Mouse (Mus musculus): ENCODE data around the gene H2-T22. TPM values are rescaled to one million over a fixed set of nuclear protein-coding genes. Genes with fewer than 3 reads are reported as not detected.
"Not testable (repeated sequence)": the region's sequence is repeated elsewhere in the genome, so short reads cannot be mapped to it uniquely, and the experiment has no call there.

The H2-T22 gene
- polyA plus RNA-seq (2012; rRNA removed): 66.8 and 76.7 TPM in 2 replicates

GRCm38 (mm10) chr17:36042610-36043169 lies at the start of gene H2-T22, which contains the start of gene Gm6034:
TSS of gene H2-T22 (minus strand) at chr17:36042747.
TSS of gene Gm6034 (plus strand) at chr17:36042961.
- not testable (repeated sequence) for DNase-seq (ENCODE audit: low spot score)

- not testable (repeated sequence) for DNase-seq (ENCODE audit: low spot score)
Observed at GRCm38 (mm10) chr17:36091933-36092332, 49.4 kb upstream of the H2-T22 start.

GRCm38 (mm10) chr17:36085976-36086375 lies 43.4 kb upstream of the H2-T22 start:
- not testable (repeated sequence) for DNase-seq (ENCODE audit: low spot score)

DNA sequence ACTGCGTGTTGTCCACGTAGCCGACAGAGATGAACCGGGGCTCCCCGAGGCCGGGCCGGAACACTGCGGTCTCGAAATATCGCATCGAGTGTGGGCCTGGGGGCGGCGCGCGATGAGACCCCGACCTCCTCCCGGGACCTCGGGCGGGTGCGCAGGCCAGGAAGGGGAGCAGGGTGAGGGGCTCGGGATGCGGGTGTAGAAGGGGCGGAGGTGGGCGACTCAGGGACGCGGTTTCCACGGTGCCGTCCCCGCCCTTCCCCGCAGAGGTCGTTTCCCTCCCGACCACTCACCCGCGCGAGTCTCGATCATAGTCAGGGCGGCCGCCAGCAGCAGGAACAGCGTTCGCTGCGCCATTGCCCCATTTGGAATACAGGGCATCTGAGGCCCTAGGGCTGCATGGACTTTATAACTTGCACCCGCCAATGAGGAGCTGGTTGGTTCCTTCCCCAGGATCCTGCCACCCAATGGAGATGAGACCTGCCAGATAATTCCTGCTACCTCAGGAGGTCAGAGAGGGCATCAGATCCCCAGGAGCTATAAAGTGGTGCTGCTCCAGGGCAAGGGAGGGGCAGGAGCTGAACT lies 41.4 kb upstream of the H2-T22 start:
- DNase-seq (ENCODE audit: low spot score): no peak

DNA sequence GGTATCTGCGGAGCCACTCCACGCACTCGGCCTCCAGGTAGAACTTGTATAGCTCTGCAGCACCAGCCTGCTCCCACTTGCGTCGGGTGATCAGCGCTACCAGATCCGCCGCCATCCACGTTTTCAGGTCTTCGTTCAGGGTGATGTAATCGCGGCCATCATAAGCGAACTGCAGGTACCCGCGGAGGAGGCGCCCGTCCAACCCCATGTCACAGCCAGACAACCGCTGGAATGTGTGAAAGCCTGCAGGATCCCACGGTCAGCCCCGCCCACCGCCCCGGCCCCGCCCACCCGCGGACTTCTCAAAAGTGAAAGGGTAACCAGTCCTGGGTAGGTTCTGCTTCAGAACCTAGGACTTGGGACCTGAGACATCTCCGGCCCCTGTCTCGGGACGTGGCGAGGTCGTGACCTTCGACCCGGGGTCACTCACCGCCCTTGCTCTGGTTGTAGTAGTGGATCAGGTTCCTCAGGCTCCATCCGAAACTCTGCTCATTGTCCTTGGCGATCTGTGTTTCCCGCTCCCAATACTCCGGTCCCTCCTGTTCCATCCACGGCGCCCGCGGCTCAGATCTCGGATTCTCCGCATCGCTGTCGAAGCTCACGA lies 40.8 kb upstream of the H2-T22 start:
- no peak for DNase-seq (ENCODE audit: low spot score)

DNA sequence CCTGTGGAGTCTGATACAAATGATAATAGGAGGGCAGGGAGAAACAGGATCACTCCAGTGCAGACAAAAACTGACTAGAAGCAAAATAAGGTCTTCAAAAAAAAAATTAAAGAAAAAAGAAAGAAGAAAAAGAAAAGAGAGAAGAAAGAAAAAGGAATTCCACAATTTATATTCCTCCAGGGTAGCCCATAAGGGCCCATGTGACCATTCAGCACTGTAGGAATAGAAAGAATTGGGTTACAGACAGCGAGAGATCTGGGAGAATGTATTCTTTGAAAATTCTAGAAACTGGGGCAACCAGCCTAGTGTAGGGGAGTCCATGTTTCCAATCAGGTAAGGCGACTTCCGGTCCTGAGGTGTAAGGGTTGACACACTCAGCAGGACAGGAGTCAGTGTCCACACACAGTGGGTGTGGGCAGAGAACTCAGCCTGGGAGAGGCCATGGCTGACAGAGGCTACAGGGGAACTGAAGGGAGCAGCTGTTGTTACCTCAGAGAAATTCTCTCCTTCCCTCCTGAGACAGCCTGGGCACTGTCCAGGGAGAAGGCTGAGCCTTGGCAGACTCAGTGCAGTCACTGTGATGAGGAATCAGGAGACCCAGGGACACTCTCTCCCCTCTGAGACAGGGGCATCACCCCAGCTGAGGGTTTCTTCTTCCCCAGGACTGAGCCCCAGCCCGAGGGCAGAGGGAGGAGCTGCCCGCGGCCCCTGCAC lies 40.1 kb upstream of the H2-T22 start:
- DNase-seq (ENCODE audit: low spot score): not testable (repeated sequence)

DNA sequence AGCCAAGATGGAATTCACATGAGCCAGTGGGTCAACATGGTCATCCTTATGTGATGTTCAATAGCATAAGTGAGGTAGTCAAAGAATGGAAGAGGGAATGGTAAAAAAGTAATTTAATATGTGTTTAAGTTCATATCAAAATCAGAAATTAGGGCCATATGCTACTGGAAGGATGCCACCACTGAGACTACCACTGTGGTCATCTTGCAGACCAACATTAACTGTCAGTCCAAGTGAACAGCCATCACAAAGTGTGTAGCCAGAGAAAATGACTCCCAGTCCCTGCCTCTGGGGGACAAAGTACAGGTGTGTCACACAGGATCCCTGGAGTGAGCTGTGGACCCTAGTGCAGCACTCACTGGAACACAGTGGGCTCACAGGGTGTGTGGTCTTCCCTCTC lies 39.4 kb upstream of the H2-T22 start:
- not testable (repeated sequence) for DNase-seq (ENCODE audit: low spot score)

DNA sequence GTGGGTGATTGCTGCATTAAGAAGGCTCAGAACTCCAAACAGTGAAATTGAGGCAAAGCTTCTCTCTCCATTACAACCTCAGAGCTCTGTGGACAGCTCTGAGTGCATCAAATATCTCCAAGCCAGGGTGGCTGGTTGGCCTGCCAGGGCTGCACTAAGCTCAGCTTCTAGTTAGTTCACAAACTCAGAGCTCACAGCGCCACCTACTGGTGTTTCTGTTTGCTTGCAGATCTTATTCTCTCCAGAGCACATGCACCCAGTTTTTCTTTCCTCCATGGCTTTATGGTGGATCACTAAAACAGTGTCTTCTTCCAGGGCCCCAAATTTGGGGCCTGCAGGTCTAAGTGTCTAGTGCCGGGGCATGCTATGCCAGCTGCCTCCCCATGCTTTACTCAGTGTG lies 18.3 kb upstream of the H2-T22 start:
- peak; percentile 67 for DNase-seq (ENCODE audit: low spot score)

GRCm38 (mm10) chr17:36058362-36058761 lies 15.8 kb upstream of the H2-T22 start, which contains the start of gene Gm11127:
TSS of gene Gm11127 (minus strand) at chr17:36058371.
- DNase-seq (ENCODE audit: low spot score): not testable (repeated sequence)

- DNase-seq (ENCODE audit: low spot score): not testable (repeated sequence)
Observed at GRCm38 (mm10) chr17:36057927-36058326, 15.4 kb upstream of the H2-T22 start.

GRCm38 (mm10) chr17:36043286-36043685 lies 739 bp upstream of the H2-T22 start:
- no peak for DNase-seq (ENCODE audit: low spot score)

DNA sequence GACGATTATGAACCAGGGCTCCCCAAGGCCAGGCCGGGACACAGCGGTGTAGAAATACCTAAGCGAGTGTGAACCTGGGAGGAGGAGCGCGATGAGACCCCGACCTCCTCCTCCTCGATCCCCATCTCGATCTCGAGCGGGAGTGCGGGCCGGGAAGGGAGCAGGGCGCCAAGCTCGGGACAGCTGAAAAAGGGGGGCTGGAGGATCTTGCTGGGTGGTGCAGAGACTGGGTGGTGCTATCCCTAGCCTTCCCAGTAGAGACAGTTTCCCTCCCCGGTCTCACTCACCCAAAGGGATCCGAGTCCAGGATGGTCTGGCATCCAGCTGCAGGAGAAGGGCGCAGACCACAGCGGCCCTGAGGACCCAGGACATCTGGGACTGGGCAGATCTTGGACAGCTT lies 492 bp downstream of the H2-T22 start:
- DNase-seq (ENCODE audit: low spot score): not testable (repeated sequence)

DNA sequence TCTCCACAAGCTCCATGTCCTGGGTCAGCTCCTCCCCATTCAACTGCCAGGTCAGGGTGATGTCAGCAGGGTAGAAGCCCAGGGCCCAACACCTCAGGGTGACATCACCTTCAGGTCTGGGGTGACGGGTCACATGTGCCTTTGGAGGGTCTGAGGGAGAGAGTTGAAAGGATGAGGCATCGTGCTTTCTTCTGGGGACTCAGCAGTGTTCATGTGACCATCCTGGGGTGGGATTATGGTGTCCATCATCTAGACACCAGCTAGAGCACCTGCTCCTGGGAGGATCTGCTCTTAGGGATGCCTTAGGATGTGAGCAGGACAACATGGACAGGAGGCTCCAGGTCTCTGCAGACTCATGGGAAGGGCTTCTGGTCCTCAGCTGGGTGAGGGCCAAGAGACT lies 1.9 kb downstream of the H2-T22 start:
- DNase-seq (ENCODE audit: low spot score): not testable (repeated sequence)

GRCm38 (mm10) chr17:36036126-36036525 lies 6.4 kb downstream of the H2-T22 start:
- not testable (repeated sequence) for DNase-seq (ENCODE audit: low spot score)

DNA sequence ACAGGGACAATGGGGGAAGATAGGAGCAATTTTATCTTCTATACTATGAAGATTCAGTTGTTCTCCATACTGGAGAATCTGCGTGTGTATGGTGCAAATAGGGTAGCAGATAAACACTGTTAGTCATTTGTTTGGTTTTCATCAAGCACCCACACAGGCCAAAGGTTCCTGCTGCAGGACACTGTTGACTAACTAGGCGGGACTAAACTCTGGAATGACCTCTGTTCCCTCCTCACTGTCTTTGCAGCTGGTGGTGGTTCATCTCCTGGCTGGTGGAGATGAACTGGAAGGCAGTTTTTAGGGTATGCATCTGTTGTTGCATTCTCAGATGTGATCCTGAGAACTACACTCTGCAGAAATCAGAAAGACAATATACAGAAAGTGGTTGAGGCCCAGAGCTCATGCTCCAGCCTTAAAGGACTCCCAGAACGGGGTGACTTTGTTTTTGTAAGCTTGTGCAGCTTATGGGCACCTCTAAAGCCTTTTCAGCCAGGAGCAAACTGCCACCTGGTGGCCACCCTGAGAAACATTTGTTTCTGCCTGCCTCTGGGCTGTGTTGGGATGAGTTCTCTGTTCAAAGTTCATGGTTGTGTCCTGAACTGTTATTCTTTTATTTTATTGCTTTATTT lies 7.4 kb downstream of the H2-T22 start:
- peak; percentile 31 for DNase-seq (ENCODE audit: low spot score)

GRCm38 (mm10) chr17:36034524-36034923 lies 8.0 kb downstream of the H2-T22 start:
- DNase-seq (ENCODE audit: low spot score): peak; percentile 23

- not testable (repeated sequence) for DNase-seq (ENCODE audit: low spot score)
Observed at GRCm38 (mm10) chr17:36032351-36032875, 10.1 kb downstream of the H2-T22 start, which contains the start of gene H2-T23. TSS of gene H2-T23 (minus strand) at chr17:36032855.

GRCm38 (mm10) chr17:36031583-36032331 lies 10.8 kb downstream of the H2-T22 start:
- peak; percentile 48 for DNase-seq (ENCODE audit: low spot score)

DNA sequence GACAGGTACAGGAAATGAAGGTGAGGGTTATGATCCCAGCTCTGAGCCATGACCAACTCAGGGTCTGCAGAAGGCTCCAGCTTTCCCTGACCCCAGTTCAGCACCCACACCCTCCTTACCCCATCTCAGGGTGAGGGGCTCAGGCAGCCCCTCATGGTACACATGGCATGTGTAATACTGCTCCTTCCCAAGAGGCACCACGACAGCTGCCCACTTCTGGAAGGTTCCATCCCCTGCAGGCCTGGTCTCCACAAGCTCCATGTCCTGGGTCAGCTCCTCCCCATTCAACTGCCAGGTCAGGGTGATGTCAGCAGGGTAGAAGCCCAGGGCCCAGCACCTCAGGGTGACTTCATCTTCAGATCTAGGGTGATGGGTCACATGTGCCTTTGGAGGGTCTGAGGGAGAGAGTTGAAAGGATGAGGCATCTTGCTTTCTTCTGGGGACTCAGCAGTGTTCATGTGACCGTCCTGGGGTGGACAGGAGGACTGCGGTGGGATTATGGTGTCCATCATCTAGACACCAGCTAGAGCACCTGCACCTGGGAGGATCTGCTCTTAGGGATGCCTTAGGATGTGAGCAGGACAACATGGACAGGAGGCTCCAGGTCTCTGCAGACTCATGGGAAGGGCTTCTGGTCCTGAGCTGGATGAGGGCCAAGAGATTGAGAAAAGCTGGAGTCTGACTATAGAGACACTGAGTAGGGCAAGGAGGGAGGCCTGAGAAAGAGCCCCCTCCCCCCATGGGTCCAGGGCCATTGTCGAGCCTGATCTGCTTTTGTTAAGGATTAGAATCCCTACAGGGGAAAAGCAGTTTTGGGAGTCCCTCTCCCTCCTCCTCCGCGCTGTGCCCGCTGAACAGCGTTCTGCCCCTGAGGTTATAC lies 11.6 kb downstream of the H2-T22 start:
- not testable (repeated sequence) for DNase-seq (ENCODE audit: low spot score)
